Mouse (Mus musculus): Measurements from ENCODE around the gene Rapgef2. TPM values are rescaled to one million over a fixed set of nuclear protein-coding genes. Genes with fewer than 3 reads are reported as not detected.
"Not testable (repeated sequence)": the region's sequence is repeated elsewhere in the genome, so short reads cannot be mapped to it uniquely, and the experiment has no call there.

The Rapgef2 gene
- total RNA-seq, 2 experiments from 2014 or later, result 35.1 to 35.4 TPM

DNA sequence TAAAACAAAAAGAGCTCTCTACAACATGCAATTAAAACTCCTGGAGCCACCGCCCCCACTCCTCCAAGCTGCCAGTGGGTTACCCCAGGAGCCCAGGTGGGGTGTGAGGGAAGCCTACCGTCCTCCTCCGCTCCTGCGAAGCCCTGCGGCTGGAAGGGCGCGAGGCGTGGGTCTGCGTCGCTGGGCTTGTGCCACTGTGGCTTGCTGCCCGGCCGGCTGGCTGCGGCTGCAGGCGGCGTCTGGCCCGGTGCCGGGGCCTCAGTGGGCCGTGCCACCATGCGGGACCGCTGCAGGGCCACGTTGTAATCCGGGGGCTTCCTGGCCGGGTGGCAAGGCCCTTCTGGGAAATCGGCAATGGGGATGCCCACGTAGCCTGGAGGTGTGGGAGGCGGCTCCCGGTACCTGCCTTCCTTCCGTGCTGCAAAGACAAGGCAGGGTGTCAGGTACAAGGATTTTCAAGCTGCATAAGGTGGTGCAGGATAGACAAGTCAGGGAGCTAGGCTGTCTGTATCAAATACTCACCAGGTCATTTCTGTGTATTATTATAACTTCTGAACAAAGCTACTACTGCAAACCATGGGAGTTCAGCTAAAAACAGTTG is 219.8 kb downstream of the Rapgef2 start:
- intact Hi-C loops (cut with DNase I), result no loop called here
- no peak for DNase-seq

- no peak for DNase-seq
These were observed 222.2 kb downstream of the Rapgef2 start for GRCm38 (mm10) chr3:79064096-79064495.

DNA sequence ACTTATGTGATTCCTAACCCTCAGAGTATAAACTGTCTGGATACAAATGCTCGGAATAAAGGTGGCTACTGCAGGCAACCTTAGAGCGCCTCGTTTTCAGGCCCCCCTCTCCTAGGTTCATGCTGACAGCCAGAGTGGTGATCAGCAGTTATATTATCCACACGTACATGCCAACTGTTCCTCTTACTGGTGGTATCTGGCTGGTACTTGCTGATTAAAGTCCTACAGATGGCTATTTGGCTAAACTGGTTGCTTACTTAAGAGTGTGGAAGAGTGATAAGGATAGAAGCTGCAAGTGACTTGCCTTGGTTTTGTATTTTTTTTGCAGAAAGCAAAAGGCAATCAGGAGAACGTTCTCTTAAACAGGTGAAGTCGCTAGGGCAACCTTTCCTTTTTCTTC is 224.9 kb downstream of the Rapgef2 start:
- intact Hi-C loops (cut with DNase I), result no loop called here

More at GRCm38 (mm10) chr3:79064096-79064495, 222.2 kb downstream of the Rapgef2 start:
- intact Hi-C loops (cut with DNase I), result no loop called here

GRCm38 (mm10) chr3:79058491-79058890 is 227.8 kb downstream of the Rapgef2 start:
- intact Hi-C loops (cut with DNase I); DNase-seq: not testable (repeated sequence)

More for the DNA sequence above, 224.9 kb downstream of the Rapgef2 start:
- DNase-seq, result no peak

- no peak for DNase-seq
- intact Hi-C loops (cut with DNase I), result no loop called here
These were observed 241.1 kb downstream of the Rapgef2 start for GRCm38 (mm10) chr3:79045251-79045650.

DNA sequence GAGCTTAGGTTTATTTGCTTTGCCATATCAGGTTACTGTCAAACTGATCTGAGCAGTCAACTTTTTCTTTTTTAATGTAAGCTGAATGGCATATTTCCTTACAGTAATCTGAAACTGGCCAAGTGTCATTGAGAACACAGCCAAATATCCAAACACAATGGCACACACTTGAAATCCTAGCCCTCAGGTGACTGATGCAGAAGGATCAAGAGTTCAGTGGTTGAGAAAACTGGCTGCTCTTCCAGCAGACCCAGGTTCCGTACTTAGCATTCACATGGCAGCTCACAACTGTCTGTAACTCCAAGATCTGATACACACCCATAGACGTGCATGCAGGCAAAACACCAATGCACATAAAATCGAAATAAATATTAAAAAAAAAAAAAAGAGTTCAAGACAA is 243.3 kb downstream of the Rapgef2 start:
- intact Hi-C loops (cut with DNase I), result no loop called here
- DNase-seq, result no peak

- intact Hi-C loops (cut with DNase I), result loop anchor here (1.0 to 2.0 kb wide), 2 partner anchors 19 to 51 kb away; no protein-coding TSS in a partner anchor
These were observed 246.5 kb downstream of the Rapgef2 start for GRCm38 (mm10) chr3:79039666-79040450.

DNA sequence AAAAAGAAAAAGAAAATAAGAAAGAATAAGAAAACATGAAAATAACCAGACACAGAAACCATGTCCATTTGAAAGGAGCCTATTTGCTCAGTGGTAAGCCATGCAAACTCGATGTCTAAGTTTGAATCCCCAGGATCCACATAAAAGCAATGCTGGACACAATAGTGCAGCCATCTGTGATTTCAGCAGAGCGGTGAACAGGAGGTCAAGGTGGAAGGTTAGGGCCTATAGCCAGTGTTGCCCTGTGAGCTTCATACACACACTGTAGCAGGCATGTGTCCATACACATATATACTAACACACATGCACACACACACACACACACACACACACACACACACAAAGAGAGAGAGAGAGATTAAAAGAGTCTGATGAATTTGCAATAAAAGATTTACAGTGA is 247.3 kb downstream of the Rapgef2 start:
- intact Hi-C loops (cut with DNase I), result loop anchor here (2.0 kb wide), 1 partner anchor 50 kb away; no protein-coding TSS in a partner anchor

More at GRCm38 (mm10) chr3:79039666-79040450, 246.5 kb downstream of the Rapgef2 start:
- no peak for DNase-seq

DNA sequence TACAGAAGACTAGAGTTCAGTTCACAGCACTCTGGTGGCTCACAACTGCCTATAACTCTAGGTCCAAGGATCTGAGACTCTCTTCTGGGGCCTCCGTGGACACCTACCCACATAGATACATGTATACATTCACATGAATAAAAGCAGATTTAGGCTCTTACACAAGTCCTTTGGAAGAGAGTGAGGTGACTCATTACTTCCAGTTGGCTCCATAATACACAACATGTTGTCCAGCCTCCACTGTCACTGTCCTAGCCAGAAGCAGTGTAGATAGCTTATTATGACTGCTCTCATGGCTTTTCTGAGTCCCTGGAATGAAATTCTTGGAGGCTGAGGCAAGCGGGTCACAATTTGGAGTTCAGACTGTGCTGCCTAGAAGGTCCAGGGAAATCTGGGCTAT is 251.9 kb downstream of the Rapgef2 start:
- no peak for DNase-seq
- intact Hi-C loops (cut with DNase I), result no loop called here

More for the DNA sequence above, 247.3 kb downstream of the Rapgef2 start:
- no peak for DNase-seq

DNA sequence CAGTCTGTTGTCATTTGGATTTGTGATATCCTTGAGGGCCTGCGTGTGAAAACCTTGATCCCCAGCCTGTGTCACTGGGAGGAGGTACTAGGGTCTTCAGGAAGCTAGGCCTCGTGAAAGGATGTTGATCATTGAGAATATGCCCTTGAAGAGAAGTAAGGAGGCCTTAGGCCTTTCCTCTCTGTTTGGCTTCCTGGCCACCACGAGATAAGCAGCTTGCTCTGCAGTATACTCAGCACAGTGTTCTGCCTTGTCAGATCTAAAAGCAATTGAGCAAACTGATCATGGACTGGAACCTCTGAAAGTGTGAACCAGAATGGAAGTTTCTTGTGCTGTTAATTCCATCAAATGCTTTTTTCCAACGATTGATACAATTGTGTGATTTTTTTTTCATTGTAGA is 255.5 kb downstream of the Rapgef2 start:
- DNase-seq, result no peak
- intact Hi-C loops (cut with DNase I), result no loop called here

DNA sequence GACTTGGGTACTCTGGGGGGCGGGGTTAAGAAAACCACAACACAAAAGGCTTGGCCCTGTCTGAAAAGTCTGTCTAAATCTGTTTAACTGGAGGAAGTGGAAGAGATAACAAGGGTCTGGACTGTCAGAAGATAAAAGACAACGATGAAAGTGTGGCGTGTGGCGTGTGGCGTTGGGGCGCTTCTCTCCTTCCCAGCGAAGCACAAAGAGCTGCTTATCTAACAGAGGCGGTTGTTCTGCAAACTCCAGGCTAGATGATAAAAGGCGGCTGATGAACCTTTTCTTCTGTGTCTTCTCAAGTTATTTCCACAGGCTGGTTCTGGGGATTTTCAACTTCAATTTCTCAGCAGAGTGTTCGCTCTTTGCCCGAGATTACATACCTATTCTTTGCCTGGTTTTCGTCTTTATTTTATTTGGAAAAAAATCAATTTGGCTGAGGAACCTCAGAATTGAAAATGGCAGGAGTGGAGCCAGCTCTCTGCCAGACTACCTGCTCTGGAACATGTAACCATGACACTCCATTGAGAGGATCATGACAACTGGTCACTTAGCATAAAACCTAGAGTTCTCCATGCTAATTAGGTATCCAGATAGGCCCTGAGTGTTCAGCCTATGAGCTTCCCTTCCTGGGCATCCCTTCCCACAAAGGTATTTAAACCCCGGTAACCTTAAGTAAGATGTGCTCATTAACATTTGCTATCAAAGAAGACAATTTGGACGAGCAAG is 258.0 kb downstream of the Rapgef2 start:
- intact Hi-C loops (cut with DNase I), result no loop called here
- DNase-seq, result no peak

DNA sequence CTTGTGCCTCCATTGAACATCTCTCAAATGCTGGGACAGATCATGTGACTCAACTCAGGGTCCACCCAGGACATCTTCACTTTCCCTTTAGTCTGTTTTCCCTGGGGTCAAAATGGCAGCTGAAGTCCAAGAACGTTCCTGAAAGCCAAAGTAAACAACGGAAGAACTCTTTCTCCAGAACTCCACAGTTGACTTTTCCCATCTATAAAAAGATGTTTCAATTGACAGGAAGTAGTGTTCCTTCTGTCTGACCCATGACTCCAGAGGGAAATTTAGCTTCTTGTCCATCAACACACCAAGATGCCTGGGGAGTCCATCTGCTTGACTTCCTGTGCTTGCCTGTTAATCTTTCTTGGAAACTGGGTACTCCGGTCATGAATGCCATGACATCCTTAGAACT is 260.3 kb downstream of the Rapgef2 start:
- DNase-seq, result no peak
- intact Hi-C loops (cut with DNase I), result no loop called here

- intact Hi-C loops (cut with DNase I), result loop anchor here (5.0 kb wide), 1 partner anchor 62 kb away; no protein-coding TSS in a partner anchor
- no peak for DNase-seq
These were observed 262.5 kb downstream of the Rapgef2 start for GRCm38 (mm10) chr3:79023735-79024328.

DNA sequence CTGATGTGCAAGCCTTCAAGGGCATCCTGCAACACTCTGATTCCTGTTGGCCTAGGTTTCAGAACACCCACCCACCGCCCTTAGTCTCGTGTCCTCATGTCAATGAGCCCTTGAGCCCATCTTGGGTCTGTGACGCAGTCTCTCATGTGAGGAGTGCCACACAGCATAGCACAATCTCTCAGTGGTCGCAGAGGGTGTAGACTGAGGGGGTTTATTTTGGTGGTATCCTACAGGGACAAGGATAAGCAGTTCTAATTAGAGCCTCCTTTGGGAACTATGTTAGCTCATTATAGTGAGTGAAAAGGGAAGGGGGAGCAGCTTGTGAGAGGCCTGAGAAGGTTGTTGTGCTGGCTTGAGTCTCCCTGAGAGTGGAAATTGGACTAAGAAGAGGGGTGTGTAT is 263.6 kb downstream of the Rapgef2 start:
- DNase-seq, result no peak
- intact Hi-C loops (cut with DNase I), result loop anchor here (5.0 kb wide), 1 partner anchor 60 kb away; no protein-coding TSS in a partner anchor

GRCm38 (mm10) chr3:79017440-79017839 is 268.9 kb downstream of the Rapgef2 start:
- DNase-seq, result no peak
- intact Hi-C loops (cut with DNase I), result no loop called here

GRCm38 (mm10) chr3:79016830-79017229 is 269.5 kb downstream of the Rapgef2 start:
- intact Hi-C loops (cut with DNase I), result no loop called here
- no peak for DNase-seq

- no peak for DNase-seq
- intact Hi-C loops (cut with DNase I), result no loop called here
These were observed 270.5 kb downstream of the Rapgef2 start for GRCm38 (mm10) chr3:79015621-79016474.

Measured in heart, postnatal 36 days (tissue).